ENCODE assay signal across 9 mouse cellular contexts in genomic region chr6:29528165-29528505, GRCm38 (mm10). TPM values are rescaled to one million over a fixed set of nuclear protein-coding genes. Genes with fewer than 3 reads are reported as not detected.
DNase-seq lines count a peak whose midpoint lies in the region; ATAC-seq and TF ChIP-seq lines count a peak whose summit lies in the region.
"Had no signal": no experiment of that assay in that cellular context is flagged by ENCODE, and none has a peak within 500 bp of the region (broad histone marks: within the 10 kb centered on the region; RNA-seq: fewer than 3 reads in every experiment).

No protein-coding gene starts in this region.

- no peak for TF ChIP-seq POLR2A in bone marrow, adult 2 months (IDR thresholded peaks at IDR 0.05; ENCODE audit: borderline replicate concordance, control insufficient read depth, low read depth, low read length)

- TF ChIP-seq CTCF in layer of hippocampus, adult 2 months (conservative IDR thresholded peaks at IDR 0.05): no peak
- no peak for TF ChIP-seq CTCF in bone marrow, adult 2 months (IDR thresholded peaks at IDR 0.05; ENCODE audit: control insufficient read depth, insufficient read depth, low read length)

- H3K27ac ChIP-seq in layer of hippocampus, adult 2 months: peak overlapping the region; percentile 43; the same call in 1 of the 2 replicates
- peak overlapping the region; percentile 78 for H3K27ac ChIP-seq in bone marrow, adult 2 months (ENCODE audit: control insufficient read depth, insufficient read depth, low read depth, low read length, poor library complexity)
- H3K27ac ChIP-seq in embryonic facial prominence, embryonic 13.5 days: no peak overlapping the region
- no peak overlapping the region for H3K27ac ChIP-seq in liver, embryonic 12.5 days

- 7% methylated on average over 8 of the region's 8 CpGs for WGBS in bone marrow, adult 2 months
- WGBS in embryonic facial prominence, embryonic 13.5 days: 14% methylated on average over 8 of the region's 8 CpGs
- 14% methylated on average over 8 of the region's 8 CpGs for WGBS in liver, embryonic 12.5 days (ENCODE audit: insufficient replicate concordance)

- no peak for ATAC-seq in embryonic facial prominence, embryonic 13.5 days (ENCODE audit: insufficient number of reproducible peaks, insufficient read depth, low FRiP score, low TSS enrichment, low read depth)
- ATAC-seq in liver, embryonic 12.5 days: no peak
- no peak for ATAC-seq in erythroblast, adult 5-6 weeks (replicated peaks; ENCODE audit: low FRiP score, poor library complexity, severe bottlenecking)

- no peaks in the 10 kb centered on the region for H3K9me3 ChIP-seq in embryonic facial prominence, embryonic 13.5 days
- no peaks in the 10 kb centered on the region for H3K9me3 ChIP-seq in liver, embryonic 12.5 days (replicated peaks)

- H3K36me3 ChIP-seq in embryonic facial prominence, embryonic 13.5 days: no peaks in the 10 kb centered on the region
- no peaks in the 10 kb centered on the region for H3K36me3 ChIP-seq in liver, embryonic 12.5 days

- H3K4me3 ChIP-seq in layer of hippocampus, adult 2 months: no peak overlapping the region; the same call in 1 of the 2 replicates
- H3K4me3 ChIP-seq in bone marrow, adult 2 months (replicated peaks; ENCODE audit: control insufficient read depth, low read depth, low read length): peak overlapping the region; percentile 84
- H3K4me3 ChIP-seq in embryonic facial prominence, embryonic 13.5 days: peak overlapping the region; percentile 59
- peak overlapping the region; percentile 57 for H3K4me3 ChIP-seq in liver, embryonic 12.5 days

- H3K4me1 ChIP-seq in bone marrow, adult 2 months (ENCODE audit: control insufficient read depth, insufficient read depth, low read length): peaks cover 6% of the 10 kb centered on the region
- peaks cover 38% of the 10 kb centered on the region for H3K4me1 ChIP-seq in embryonic facial prominence, embryonic 13.5 days
- peaks cover 27% of the 10 kb centered on the region for H3K4me1 ChIP-seq in liver, embryonic 12.5 days

- peaks cover 56% of the 10 kb centered on the region for H3K27me3 ChIP-seq in embryonic facial prominence, embryonic 13.5 days
- peaks cover 79% of the 10 kb centered on the region for H3K27me3 ChIP-seq in liver, embryonic 12.5 days (replicated peaks)

- H3K4me2 ChIP-seq in embryonic facial prominence, embryonic 13.5 days: peak overlapping the region; percentile 98
- peak overlapping the region; percentile 76 for H3K4me2 ChIP-seq in liver, embryonic 12.5 days

- no peak for DNase-seq in layer of hippocampus, adult 2 months (ENCODE audit: low spot score in 2 of 2)
- no peak for DNase-seq in layer of hippocampus, postnatal 14 days (ENCODE audit: low spot score in 2 of 2)
- DNase-seq in cerebellum, postnatal 25 days: no peak
- DNase-seq: cerebellum, adult 18-20 months; layer of hippocampus, adult 9-11 months had no signal

- no peak overlapping the region for H3K9ac ChIP-seq in embryonic facial prominence, embryonic 13.5 days
- no peak overlapping the region for H3K9ac ChIP-seq in liver, embryonic 12.5 days

RNA-seq across cellular contexts. Expression of gene Irf5, which starts 1.7 kb away (rescaled TPM):
- 1 to 10 TPM; 3.8 to 5.1 TPM for total RNA-seq in layer of hippocampus, adult 2 months (2021)
- 1 to 10 TPM; 3.5 to 3.7 TPM for total RNA-seq in layer of hippocampus, postnatal 14 days (2021)
- 26.7 and 47.1 TPM in 2 replicates for polyA plus RNA-seq in bone marrow, adult 2 months (2011; ENCODE audit: insufficient read depth, insufficient read length, low replicate concordance, missing spikeins)
- 3.6 and 4.6 TPM in 2 replicates for polyA plus RNA-seq in embryonic facial prominence, embryonic 13.5 days (2015; fragmentation: Nextera tagmentation; extraction: Ambion mirVana)
- 5.9 and 7.2 TPM in 2 replicates for polyA plus RNA-seq in liver, embryonic 12.5 days (2016; fragmentation: Nextera tagmentation; extraction: Ambion mirVana)
- 11.9 and 14.4 TPM in 2 replicates for total RNA-seq in erythroblast, adult 5-6 weeks (2015; ENCODE audit: low replicate concordance)
- 6.6 and 12.5 TPM in 2 replicates for total RNA-seq in erythroblast, adult 5-6 weeks (2017; ENCODE audit: low replicate concordance)

RNA-seq across cellular contexts. Expression of gene Kcp, which starts 20.4 kb away (rescaled TPM):
- total RNA-seq in layer of hippocampus, adult 2 months (2021): 1 to 10 TPM; 1.1 to 2.0 TPM
- 1 to 10 TPM; 6.8 to 7.5 TPM for total RNA-seq in layer of hippocampus, postnatal 14 days (2021)
- not detected in 2 replicates for polyA plus RNA-seq in bone marrow, adult 2 months (2011; ENCODE audit: insufficient read depth, insufficient read length, low replicate concordance, missing spikeins)
- 37.9 and 44.7 TPM in 2 replicates for polyA plus RNA-seq in embryonic facial prominence, embryonic 13.5 days (2015; fragmentation: Nextera tagmentation; extraction: Ambion mirVana)
- polyA plus RNA-seq in liver, embryonic 12.5 days (2016; fragmentation: Nextera tagmentation; extraction: Ambion mirVana): 2.8 and 3.2 TPM in 2 replicates
- total RNA-seq in erythroblast, adult 5-6 weeks (2015; ENCODE audit: low replicate concordance): not detected in 2 replicates
- not detected in 2 replicates for total RNA-seq in erythroblast, adult 5-6 weeks (2017; ENCODE audit: low replicate concordance)

RNA-seq across cellular contexts. Expression of gene Atp6v1fnb, which starts 56.9 kb away (rescaled TPM):
- under 1 TPM in 1 of 2 experiments, not detected in 1; 0.59 TPM for total RNA-seq in layer of hippocampus, adult 2 months (2021)
- total RNA-seq in layer of hippocampus, postnatal 14 days (2021): under 1 TPM in 1 of 2 experiments, not detected in 1; 0.85 TPM
- not detected in 2 replicates for polyA plus RNA-seq in bone marrow, adult 2 months (2011; ENCODE audit: insufficient read depth, insufficient read length, low replicate concordance, missing spikeins)
- polyA plus RNA-seq in embryonic facial prominence, embryonic 13.5 days (2015; fragmentation: Nextera tagmentation; extraction: Ambion mirVana): 0.32 TPM in 1 of 2 replicates, not detected in the other
- polyA plus RNA-seq in liver, embryonic 12.5 days (2016; fragmentation: Nextera tagmentation; extraction: Ambion mirVana): not detected in 2 replicates
- not detected in 2 replicates for total RNA-seq in erythroblast, adult 5-6 weeks (2015; ENCODE audit: low replicate concordance)
- total RNA-seq in erythroblast, adult 5-6 weeks (2017; ENCODE audit: low replicate concordance): not detected in 2 replicates

Comparison
In these comparisons a context has a peak if more than half of its experiments do, and no peak if none do; other contexts are left out.
1. H3K27ac ChIP-seq: peak in layer of hippocampus, adult 2 months (single experiment) and bone marrow, adult 2 months (single experiment); none in embryonic facial prominence, embryonic 13.5 days (single experiment) and liver, embryonic 12.5 days (single experiment).